Mouse (Mus musculus) kidney, postnatal 0 days (tissue): Measurements from ENCODE around the gene Hspe1. TPM values are rescaled to one million over a fixed set of nuclear protein-coding genes. Genes with fewer than 3 reads are reported as not detected.
A peak's percentile ranks its signal among the peaks of the same experiment; 100 is the strongest.

Source experiments
- ATAC-seq: fragments of 200-750 bp; cut with Nextera tagmentation; replicated peaks from 2 replicates; pipeline ENCODE4 v1.8.0; 2017; ENCODE audit warnings: low read depth, moderate number of reproducible peaks, moderate TSS enrichment, moderate library complexity; ENCODE audit not compliant: low FRiP score
- DNase-seq: peaks from one replicate; pipeline ENCODE4 v3.0.0-alpha.2; 2016; ENCODE audit warnings: low spot score
- H3K27ac ChIP-seq: fragments of 300-500 bp; sonication (generic); 2 replicates; pipeline ENCODE4 v1.5.1; 2014; ENCODE audit warnings: mild to moderate bottlenecking
- H3K27me3 ChIP-seq: fragments of 300-500 bp; sonication (generic); 2 replicates; pipeline ENCODE4 v1.6.1; 2014; ENCODE audit warnings: low read length, mixed read lengths; ENCODE audit not compliant: insufficient read depth
- H3K36me3 ChIP-seq: fragments of 300-500 bp; sonication (generic); 2 replicates; pipeline ENCODE4 v1.6.1; 2014; ENCODE audit warnings: low read length, mixed read lengths; ENCODE audit not compliant: insufficient read depth
- H3K4me1 ChIP-seq: fragments of 300-500 bp; sonication (generic); replicated peaks from 2 replicates; pipeline ENCODE4 v1.6.1; 2014; ENCODE audit warnings: antibody characterized with exemption, low read length, mixed read lengths; ENCODE audit not compliant: insufficient read depth
- H3K4me2 ChIP-seq: fragments of 300-500 bp; sonication (generic); 2 replicates; pipeline ENCODE4 v1.6.1; 2014; ENCODE audit warnings: mild to moderate bottlenecking, low read length, moderate library complexity, mixed read lengths
- H3K4me3 ChIP-seq: fragments of 300-500 bp; sonication (generic); replicated peaks from 2 replicates; pipeline ENCODE4 v1.5.1; 2014; ENCODE audit warnings: low read depth, low read length
- H3K9ac ChIP-seq: fragments of 300-500 bp; sonication (generic); 2 replicates; pipeline ENCODE4 v1.6.1; 2014; ENCODE audit warnings: low read depth, low read length
- H3K9me3 ChIP-seq: fragments of 300-500 bp; sonication (generic); replicated peaks from 2 replicates; pipeline ENCODE4 v1.6.1; 2016; ENCODE audit warnings: low read length, inconsistent platforms, mixed read lengths
- CTCF ChIP-seq: IDR thresholded peaks from 2 replicates; pipeline ENCODE4 v1.5.1; 2016; ENCODE audit warnings: antibody characterized with exemption, low read depth, mild to moderate bottlenecking, moderate library complexity
- WGBS: fragments of 180-500 bp; shearing (Covaris S2); extraction: QIAGEN DNeasy Blood & Tissue Kit; methylation state at CpG from one replicate; pipeline ENCODE4 v1.1.7; 2014; 5-methylcytosine and 5-hydroxymethylcytosine counted together
- polyA plus RNA-seq: library from polyadenylated mRNA; unstranded; fragments of >200 nt; fragmentation: Nextera tagmentation; extraction: Ambion mirVana; gene quantifications from 2 replicates; pipeline ENCODE4 v1.2.1, GENCODE M21; 2015

Gene Hspe1
- polyA plus RNA-seq, 1 experiment from 2014 or later: 576 TPM

GRCm38 (mm10) chr1:55088611-55089497 is 922 bp downstream of the Hspe1 start:
- no peak for DNase-seq
- H3K9ac ChIP-seq: peak overlapping the region; percentile 87
- ATAC-seq: no peak
- TF ChIP-seq CTCF: no peak
- H3K27me3 ChIP-seq: no peaks in the 10 kb centered on the region
- 0 out of 2 replicates have a peak, but pooled peaks cover 4% of the 10 kb centered on the region for H3K4me1 ChIP-seq
- peak overlapping the region; percentile 82 for H3K4me2 ChIP-seq
- H3K4me3 ChIP-seq: peak overlapping the region; percentile 92
- H3K27ac ChIP-seq: peak overlapping the region; percentile 99
- WGBS: 3% methylated on average over 16 of the region's 16 CpGs
- peaks cover 5% of the 10 kb centered on the region; the same call in 1 of the 2 replicates for H3K36me3 ChIP-seq
- no peaks in the 10 kb centered on the region for H3K9me3 ChIP-seq

GRCm38 (mm10) chr1:55089498-55090064 is 1.6 kb downstream of the Hspe1 start:
- Histone ChIP-seq H3K9me3 (no peaks in the 10 kb centered on the region), H3K36me3 (no peaks in the 10 kb centered on the region), H3K4me1 (0 out of 2 replicates have a peak, but pooled peaks cover 4% of the 10 kb centered on the region), H3K27ac (peak overlapping the region; percentile 47; the same call in 1 of the 2 replicates), H3K4me2 (peak overlapping the region; percentile 82), H3K9ac (peak overlapping the region; percentile 87; the same call in 1 of the 2 replicates), H3K4me3 (peak overlapping the region; percentile 92), H3K27me3 (no peaks in the 10 kb centered on the region)
- 85% methylated on average over 5 of the region's 5 CpGs for WGBS
- ATAC-seq: no peak
- TF ChIP-seq CTCF: no peak
- no peak for DNase-seq

GRCm38 (mm10) chr1:55092056-55092455 is 4.1 kb downstream of the Hspe1 start:
- no peak for TF ChIP-seq CTCF
- no peak overlapping the region for H3K4me2 ChIP-seq
- H3K36me3 ChIP-seq: no peaks in the 10 kb centered on the region
- no peak overlapping the region for H3K27ac ChIP-seq
- H3K4me1 ChIP-seq: 0 out of 2 replicates have a peak, but pooled peaks cover 4% of the 10 kb centered on the region
- ATAC-seq (no peak), DNase-seq (no peak)
- H3K4me3 ChIP-seq: no peak overlapping the region
- H3K27me3 ChIP-seq: no peaks in the 10 kb centered on the region
- H3K9me3 ChIP-seq: no peaks in the 10 kb centered on the region
- WGBS: 92% methylated on average over 2 of the region's 2 CpGs
- H3K9ac ChIP-seq: no peak overlapping the region

GRCm38 (mm10) chr1:55092469-55092868 is 4.5 kb downstream of the Hspe1 start:
- no peaks in the 10 kb centered on the region for H3K9me3 ChIP-seq
- no peak for TF ChIP-seq CTCF
- no peaks in the 10 kb centered on the region for H3K27me3 ChIP-seq
- H3K4me2 ChIP-seq: no peak overlapping the region
- 0 out of 2 replicates have a peak, but pooled peaks cover 4% of the 10 kb centered on the region for H3K4me1 ChIP-seq
- ATAC-seq (no peak), DNase-seq (no peak)
- no peak overlapping the region for H3K9ac ChIP-seq
- 88% methylated on average over 1 of the region's 1 CpGs for WGBS
- H3K27ac ChIP-seq: no peak overlapping the region
- H3K4me3 ChIP-seq: no peak overlapping the region
- H3K36me3 ChIP-seq: no peaks in the 10 kb centered on the region

- H3K36me3 ChIP-seq: no peaks in the 10 kb centered on the region
- 84% methylated on average over 9 of the region's 9 CpGs for WGBS
- H3K4me2 ChIP-seq: no peak overlapping the region
- no peaks in the 10 kb centered on the region for H3K4me1 ChIP-seq
- DNase-seq (no peak), ATAC-seq (no peak)
- H3K9me3 ChIP-seq: no peaks in the 10 kb centered on the region
- no peak for TF ChIP-seq CTCF
- H3K4me3 ChIP-seq: no peak overlapping the region
- no peak overlapping the region for H3K9ac ChIP-seq
- H3K27ac ChIP-seq: no peak overlapping the region
- H3K27me3 ChIP-seq: no peaks in the 10 kb centered on the region
These were observed 19.1 kb downstream of the Hspe1 start for GRCm38 (mm10) chr1:55106919-55107585.

- no peak overlapping the region for H3K27ac ChIP-seq
- no peaks in the 10 kb centered on the region for H3K9me3 ChIP-seq
- no peak for ATAC-seq
- H3K9ac ChIP-seq: no peak overlapping the region
- H3K4me3 ChIP-seq: no peak overlapping the region
- H3K27me3 ChIP-seq: no peaks in the 10 kb centered on the region
- WGBS: 83% methylated on average over 1 of the region's 1 CpGs
- no peaks in the 10 kb centered on the region for H3K36me3 ChIP-seq
- no peak overlapping the region for H3K4me2 ChIP-seq
- no peak for TF ChIP-seq CTCF
- DNase-seq: no peak
- H3K4me1 ChIP-seq: no peaks in the 10 kb centered on the region
These were observed 19.7 kb downstream of the Hspe1 start for GRCm38 (mm10) chr1:55107644-55108043.
